Mouse (Mus musculus) layer of hippocampus, adult 2 months (tissue): ENCODE data around the gene Pgpep1. TPM values are rescaled to one million over a fixed set of nuclear protein-coding genes. Genes with fewer than 3 reads are reported as not detected.
A peak's percentile ranks its signal among the peaks of the same experiment; 100 is the strongest.

Experiments
- DNase-seq, 2 experiments: peaks; one replicate each; pipeline ENCODE4 v3.0.0; 2022; ENCODE audit warnings: low spot score in 2 of 2
- H3K27ac ChIP-seq: fragments of 200-600 bp; 2 replicates; pipeline ENCODE4 v1.8.1; 2022
- H3K4me3 ChIP-seq: fragments of 200-600 bp; 2 replicates; pipeline ENCODE4 v1.8.1; 2022; ENCODE audit warnings: mild to moderate bottlenecking
- CTCF ChIP-seq: fragments of 200-600 bp; conservative IDR thresholded peaks from 2 replicates; pipeline ENCODE4 v1.8.1; 2022; ENCODE audit warnings: antibody characterized with exemption, mild to moderate bottlenecking, moderate library complexity
- total RNA-seq, 2 experiments: library from RNA; stranded (reverse); gene quantifications; 2 replicates each; pipeline ENCODE4 v1.2.3; 2021

Pgpep1 gene
- total RNA-seq, 2 experiments from 2014 or later: 25.4 to 29.1 TPM

DNA sequence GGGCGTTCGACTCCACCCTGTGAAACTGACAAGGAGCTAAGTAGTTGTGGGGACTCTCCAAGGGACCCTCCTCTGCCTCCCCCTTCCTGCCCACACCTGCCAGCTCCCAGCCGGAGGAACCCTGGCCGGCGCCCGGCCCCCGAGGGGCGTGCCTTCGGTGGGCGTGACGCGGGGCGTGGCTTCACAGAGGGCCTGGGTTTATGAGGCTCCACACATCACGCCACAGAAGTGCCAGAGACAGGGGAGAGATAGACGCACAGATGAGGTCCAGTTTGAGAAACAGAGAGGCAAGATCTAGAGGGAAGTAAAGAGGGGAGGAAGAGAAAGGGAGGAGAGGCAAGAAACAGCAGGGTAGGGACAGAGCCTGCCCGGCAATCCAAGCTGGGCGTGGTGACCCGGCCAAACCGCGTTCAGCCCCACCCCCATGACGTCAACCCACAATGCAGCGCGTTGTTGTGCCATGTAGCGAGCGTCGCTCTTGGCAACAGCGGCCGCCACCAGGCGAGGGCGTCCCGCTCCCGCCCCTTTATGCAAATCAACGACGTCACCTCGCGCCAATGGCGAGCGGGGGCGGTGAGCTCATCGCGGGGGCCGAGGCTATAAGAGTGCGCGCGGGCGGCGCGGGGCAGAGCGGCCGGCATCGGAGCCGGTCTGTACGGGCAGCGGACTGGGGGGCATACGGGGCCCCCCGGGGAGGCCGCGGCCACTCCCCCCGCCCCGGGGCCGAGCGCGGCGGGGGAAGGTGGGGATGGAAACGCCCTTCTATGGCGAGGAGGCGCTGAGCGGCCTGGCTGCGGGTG is 38.3 kb upstream of the Pgpep1 start, which contains the start of gene Jund:
TSS of gene Jund (plus strand) at position 640 of the 800 bp plus-strand sequence.
- peak; percentile 98 for DNase-seq
- TF ChIP-seq CTCF: no peak
- peak within 1 kb of the TSS; percentile 100 for H3K27ac ChIP-seq
- H3K4me3 ChIP-seq: peak within 1 kb of the TSS; percentile 94

DNA sequence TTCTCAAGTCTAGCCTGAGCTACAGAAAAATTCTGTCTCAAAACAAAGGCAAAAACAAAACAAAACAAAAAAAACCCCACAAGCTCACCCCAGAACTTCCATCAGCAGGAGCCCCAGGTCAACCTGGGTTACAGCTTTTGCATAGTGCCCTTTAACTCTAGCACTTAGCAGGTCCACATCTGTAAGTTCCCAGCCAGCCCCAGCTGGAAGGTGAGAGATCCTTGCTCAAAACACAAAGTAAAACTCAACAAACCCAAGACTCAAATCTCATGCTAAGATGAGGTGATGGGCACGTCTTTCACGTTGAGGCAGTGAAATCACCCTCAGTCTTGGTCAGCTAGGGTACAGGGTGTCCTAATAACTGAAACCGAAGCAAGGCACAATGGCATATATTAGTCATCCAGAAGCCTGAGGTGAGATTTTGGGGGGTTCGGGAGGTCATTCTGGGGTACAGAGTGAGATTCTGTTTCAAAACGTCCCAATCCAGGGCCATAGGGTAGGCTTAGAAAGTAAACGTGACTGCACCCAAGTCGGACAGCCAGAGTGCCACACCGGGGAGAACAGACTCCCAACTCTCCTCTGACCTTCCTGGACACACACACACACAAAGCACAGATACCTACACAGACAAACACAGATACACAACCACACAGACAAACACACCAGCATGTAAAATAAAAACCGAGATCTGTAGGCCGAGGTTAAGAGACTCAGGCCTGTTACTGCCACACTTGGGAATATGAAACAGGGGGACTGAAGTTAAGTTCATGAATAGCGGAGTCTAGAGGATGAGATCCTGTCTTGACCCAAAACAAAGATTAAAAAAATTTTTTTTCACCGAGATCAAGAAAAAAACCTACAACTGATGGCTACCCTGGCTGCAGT is 37.4 kb upstream of the Pgpep1 start:
- peak overlapping the region; percentile 94 for H3K4me3 ChIP-seq
- DNase-seq: no peak
- peak overlapping the region; percentile 100 for H3K27ac ChIP-seq
- TF ChIP-seq CTCF: no peak

DNA sequence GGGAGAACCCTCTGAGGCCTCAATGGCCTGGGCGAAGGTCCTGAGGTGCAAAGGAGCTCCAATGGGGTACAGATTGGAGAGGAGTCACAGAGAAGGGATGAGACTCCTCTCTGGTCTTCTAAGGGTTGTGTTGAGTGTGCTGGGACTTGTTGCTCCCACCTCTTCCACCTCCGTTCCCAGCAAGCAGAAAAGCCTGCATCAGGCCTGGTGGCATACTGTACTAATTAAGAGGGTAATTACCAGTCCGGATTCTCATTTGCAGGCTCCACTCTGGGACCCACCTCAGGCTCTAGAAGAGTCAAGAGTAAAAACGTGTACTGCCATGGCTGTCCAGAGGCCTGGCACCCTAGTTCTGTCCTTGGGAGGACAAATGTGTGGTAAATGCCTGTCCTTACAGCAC is 36.8 kb upstream of the Pgpep1 start:
- no peak for DNase-seq
- H3K4me3 ChIP-seq: no peak overlapping the region

DNA sequence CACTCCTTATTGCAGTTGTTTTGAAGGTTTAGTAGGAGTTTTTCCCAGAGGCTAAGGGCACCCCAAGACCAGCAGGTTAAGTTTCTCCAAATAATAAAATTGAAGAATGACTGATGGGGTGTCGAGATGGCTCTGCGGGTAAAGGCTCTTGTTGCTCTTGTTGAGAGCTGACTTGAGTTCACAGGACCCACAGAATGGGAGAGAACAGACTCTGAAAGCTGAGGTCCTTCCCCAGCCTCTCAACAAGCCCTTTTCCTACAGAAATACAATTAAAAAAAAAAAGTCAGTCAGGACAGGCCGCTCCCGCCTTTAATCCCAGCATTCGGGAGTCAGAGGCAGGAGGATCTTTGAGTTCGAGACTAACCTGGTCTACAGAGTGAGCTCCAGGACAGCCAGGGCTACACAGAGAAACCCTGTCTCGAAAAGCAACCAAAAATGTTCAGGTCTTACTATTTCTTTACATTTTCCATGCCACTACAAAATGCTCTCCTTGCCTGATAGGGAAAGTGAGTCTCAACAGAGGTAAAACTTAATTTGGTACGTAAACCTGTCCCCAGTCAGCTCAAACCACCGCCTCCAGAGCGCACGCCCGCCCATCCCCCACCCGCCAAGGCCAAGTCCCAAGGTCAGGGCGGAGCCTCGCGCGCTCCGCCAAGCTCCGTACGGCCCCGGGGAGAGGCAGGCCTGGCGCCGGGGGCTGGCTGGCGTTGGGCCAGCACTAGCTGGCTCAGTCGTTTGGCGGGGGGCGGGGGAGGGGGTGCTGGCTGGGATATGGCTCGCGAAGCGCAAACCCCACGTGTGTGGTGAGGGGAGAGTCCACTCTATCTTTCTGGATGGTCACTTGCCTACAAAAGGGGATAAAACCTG is 36.1 kb upstream of the Pgpep1 start:
- DNase-seq: no peak
- Histone ChIP-seq H3K4me3 (peak overlapping the region; percentile 5; the same call in 1 of the 2 replicates), H3K27ac (peak overlapping the region; percentile 100)

More for the DNA sequence above, 36.8 kb upstream of the Pgpep1 start:
- no peak for TF ChIP-seq CTCF
- H3K27ac ChIP-seq: peak overlapping the region; percentile 100

DNA sequence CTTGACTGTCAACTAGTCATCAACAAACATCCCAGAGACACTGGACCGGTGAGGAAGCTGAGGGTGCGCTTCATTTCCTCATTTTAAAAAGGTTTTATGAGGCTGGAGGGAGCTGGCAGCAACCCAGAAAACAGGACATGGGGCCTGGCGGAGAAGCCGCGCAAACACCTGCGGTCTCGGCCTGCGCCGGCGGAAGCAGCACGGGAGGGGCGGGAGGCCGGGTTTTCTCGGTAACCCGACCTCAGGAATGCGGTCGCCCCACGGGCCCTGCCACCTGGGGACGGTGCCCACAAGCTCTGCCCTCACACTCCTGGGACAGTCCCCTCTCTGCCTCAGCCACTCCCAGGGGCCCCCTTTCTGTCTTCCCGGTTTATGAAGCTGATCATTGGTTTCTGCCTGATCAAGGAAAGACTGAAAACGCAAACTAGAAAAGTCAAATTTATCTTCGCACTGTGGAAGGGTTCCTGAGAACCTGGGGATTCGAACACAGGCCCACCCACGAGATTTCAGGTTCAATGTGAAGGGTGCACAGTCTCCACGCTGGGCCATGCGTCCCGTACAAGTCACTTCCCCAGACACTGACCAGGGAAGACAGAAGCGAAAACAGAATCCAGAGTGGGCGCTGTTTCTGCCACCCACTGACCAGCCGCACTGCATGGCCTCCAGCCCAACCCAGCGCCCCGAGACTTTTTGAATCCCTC is 35.3 kb upstream of the Pgpep1 start:
- Histone ChIP-seq H3K27ac (peak overlapping the region; percentile 100; the same call in 1 of the 2 replicates), H3K4me3 (no peak overlapping the region)
- no peak for DNase-seq
- TF ChIP-seq CTCF: no peak

More for the DNA sequence above, 36.1 kb upstream of the Pgpep1 start:
- no peak for TF ChIP-seq CTCF

DNA sequence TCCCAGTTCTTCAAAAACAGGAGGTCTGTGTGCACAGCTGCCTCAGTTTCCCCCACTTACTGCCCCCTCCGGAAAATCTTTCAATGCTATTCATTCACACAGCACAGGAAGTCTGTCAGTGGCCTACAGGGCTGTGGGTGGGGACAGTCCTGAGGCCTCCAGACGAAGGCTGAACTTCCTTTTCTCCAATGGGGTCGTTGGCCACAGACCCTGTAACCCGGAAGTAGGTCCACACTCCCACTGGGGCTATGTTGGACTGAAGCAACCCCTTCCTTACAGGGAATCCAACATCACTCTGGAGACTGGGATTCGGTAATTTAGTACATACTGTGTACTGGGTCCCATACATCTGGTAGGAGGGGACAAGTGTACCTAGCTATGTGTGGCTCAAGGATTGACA is 33.4 kb upstream of the Pgpep1 start:
- H3K27ac ChIP-seq: no peak overlapping the region
- no peak for TF ChIP-seq CTCF
- DNase-seq: no peak

DNA sequence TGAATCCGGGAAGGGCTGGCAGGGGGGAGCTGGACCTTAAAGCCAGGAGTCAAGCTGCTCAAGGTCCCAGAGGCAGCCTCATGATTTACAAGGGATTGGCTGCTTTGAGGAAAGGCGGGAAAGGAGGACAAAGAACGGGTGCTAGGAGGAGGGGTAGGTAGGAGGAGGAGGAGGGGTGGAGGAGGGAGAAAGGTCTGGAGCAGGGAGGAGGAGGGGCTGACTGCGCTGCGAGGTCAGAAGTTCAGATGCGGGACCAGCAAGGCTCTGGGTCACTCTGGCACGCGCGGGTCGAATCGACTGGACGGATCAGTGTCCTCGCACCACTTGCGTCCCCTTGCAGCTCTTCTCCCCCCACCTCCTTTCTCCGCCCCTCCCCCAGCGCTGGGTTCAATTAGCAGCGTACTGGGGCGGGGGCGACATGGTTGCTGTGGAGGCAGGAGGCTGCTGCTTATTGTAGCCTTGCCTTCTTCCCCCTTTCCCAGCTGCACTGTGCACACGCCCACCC is 31.6 kb upstream of the Pgpep1 start:
- peak overlapping the region; percentile 33; the same call in 1 of the 2 replicates for H3K27ac ChIP-seq
- no peak for TF ChIP-seq CTCF
- peak overlapping the region; percentile 30; the same call in 1 of the 2 replicates for H3K4me3 ChIP-seq
- no peak for DNase-seq

More for the DNA sequence above, 33.4 kb upstream of the Pgpep1 start:
- no peak overlapping the region for H3K4me3 ChIP-seq

- H3K27ac ChIP-seq: no peak overlapping the region
Measured at GRCm38 (mm10) chr8:70691230-70691629, 31.0 kb upstream of the Pgpep1 start.

GRCm38 (mm10) chr8:70689892-70690390 is 29.8 kb upstream of the Pgpep1 start:
- Histone ChIP-seq H3K27ac (no peak overlapping the region), H3K4me3 (no peak overlapping the region)
- TF ChIP-seq CTCF: no peak
- DNase-seq: no peak

More at GRCm38 (mm10) chr8:70691230-70691629, 31.0 kb upstream of the Pgpep1 start:
- no peak for DNase-seq
- TF ChIP-seq CTCF: no peak
- no peak overlapping the region for H3K4me3 ChIP-seq

DNA sequence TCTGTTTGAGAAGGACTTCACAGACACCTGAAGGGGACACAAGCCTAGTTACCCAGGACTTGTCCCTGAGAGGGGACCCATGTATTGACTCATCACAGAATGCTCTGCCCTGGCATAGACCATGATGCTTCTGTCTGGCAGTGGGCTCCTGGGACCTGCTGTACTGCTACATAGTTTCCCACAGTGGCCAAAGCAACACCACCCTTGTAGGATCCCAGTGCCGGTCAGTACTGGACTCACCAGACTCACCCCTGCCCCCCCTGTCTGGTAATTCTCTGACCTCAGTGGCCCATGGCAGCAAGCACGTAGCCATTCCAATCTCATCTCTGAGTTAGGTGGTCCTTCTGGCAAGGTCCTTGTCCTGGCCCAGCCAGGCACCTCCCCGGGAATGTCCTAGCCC is 27.9 kb upstream of the Pgpep1 start:
- Histone ChIP-seq H3K27ac (no peak overlapping the region), H3K4me3 (no peak overlapping the region)
- DNase-seq: no peak
- no peak for TF ChIP-seq CTCF

DNA sequence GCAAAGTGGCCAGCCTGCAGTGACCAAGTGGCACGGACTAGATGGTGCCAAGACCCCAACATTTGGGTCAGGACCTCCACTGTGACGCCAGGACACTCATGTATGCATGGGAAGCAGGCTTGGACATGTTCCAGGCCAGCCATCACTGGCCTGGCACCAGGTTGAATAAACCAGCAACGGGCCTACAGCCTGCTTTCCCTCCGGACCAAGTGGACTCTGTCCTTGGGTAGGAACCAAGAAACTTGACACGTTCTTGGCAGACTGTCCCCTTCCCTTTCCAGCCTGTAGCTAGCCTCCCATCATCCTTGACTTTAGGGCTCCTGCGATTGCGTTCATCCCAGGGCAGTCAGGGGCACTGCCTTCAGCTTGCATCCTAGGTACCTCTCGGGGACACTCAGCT is 27.4 kb upstream of the Pgpep1 start:
- Histone ChIP-seq H3K4me3 (no peak overlapping the region), H3K27ac (no peak overlapping the region)
- TF ChIP-seq CTCF: no peak
- DNase-seq: no peak
